Mouse (Mus musculus): Measurements from ENCODE around the gene Gm572. TPM values are rescaled to one million over a fixed set of nuclear protein-coding genes. Genes with fewer than 3 reads are reported as not detected.
A peak's percentile ranks its signal among the peaks of the same experiment; 100 is the strongest.

Gm572 gene
- total RNA-seq, 2 experiments from 2014 or later = not detected

GRCm38 (mm10) chr4:148676188-148676960 lies 33.3 kb downstream of the Gm572 start:
- TF ChIP-seq CTCF (IDR thresholded peaks at IDR 0.05) = no peak
- intact Hi-C loops (cut with DNase I) = no loop called here
- H3K4me3 ChIP-seq = no peak overlapping the region
- H3K27ac ChIP-seq = no peak overlapping the region
- DNase-seq (ENCODE audit: extremely low spot score in 1 of 2, low spot score in 2 of 2) = no peak

- no peak for DNase-seq (ENCODE audit: extremely low spot score in 1 of 2, low spot score in 2 of 2)
- TF ChIP-seq CTCF (IDR thresholded peaks at IDR 0.05) = no peak
- intact Hi-C loops (cut with DNase I) = no loop called here
- H3K27ac ChIP-seq = no peak overlapping the region
- no peak overlapping the region for H3K4me3 ChIP-seq
Observed at GRCm38 (mm10) chr4:148676961-148677637, 34.0 kb downstream of the Gm572 start.

- H3K4me3 ChIP-seq = no peak overlapping the region
- intact Hi-C loops (cut with DNase I) = no loop called here
- DNase-seq (ENCODE audit: extremely low spot score in 1 of 2, low spot score in 2 of 2) = no peak
- TF ChIP-seq CTCF (IDR thresholded peaks at IDR 0.05) = no peak
- no peak overlapping the region for H3K27ac ChIP-seq
Observed at GRCm38 (mm10) chr4:148678105-148678504, 35.0 kb downstream of the Gm572 start.

GRCm38 (mm10) chr4:148680505-148681067 lies 37.5 kb downstream of the Gm572 start:
- intact Hi-C loops (cut with DNase I) = loop anchor here (5.0 kb wide), 1 partner anchor 397 kb away; no protein-coding TSS in a partner anchor
- Histone ChIP-seq H3K4me3 (no peak overlapping the region), H3K27ac (no peak overlapping the region)
- no peak for DNase-seq (ENCODE audit: extremely low spot score in 1 of 2, low spot score in 2 of 2)
- no peak for TF ChIP-seq CTCF (IDR thresholded peaks at IDR 0.05)

- Histone ChIP-seq H3K27ac (no peak overlapping the region), H3K4me3 (no peak overlapping the region)
- intact Hi-C loops (cut with DNase I) = loop anchor here (5.0 kb wide), 1 partner anchor 396 kb away; no protein-coding TSS in a partner anchor
- DNase-seq (ENCODE audit: extremely low spot score in 1 of 2, low spot score in 2 of 2) = peak; percentile 52 to 55
- peak; percentile 77 for TF ChIP-seq CTCF (IDR thresholded peaks at IDR 0.05)
Observed at GRCm38 (mm10) chr4:148681429-148681828, 38.3 kb downstream of the Gm572 start.

GRCm38 (mm10) chr4:148682961-148683360 lies 39.8 kb downstream of the Gm572 start:
- Histone ChIP-seq H3K4me3 (no peak overlapping the region), H3K27ac (no peak overlapping the region)
- no peak for DNase-seq (ENCODE audit: extremely low spot score in 1 of 2, low spot score in 2 of 2)
- no peak for TF ChIP-seq CTCF (IDR thresholded peaks at IDR 0.05)
- intact Hi-C loops (cut with DNase I) = loop anchor here (5.0 kb wide), 1 partner anchor 394 kb away; no protein-coding TSS in a partner anchor

GRCm38 (mm10) chr4:148683539-148683938 lies 40.4 kb downstream of the Gm572 start:
- intact Hi-C loops (cut with DNase I) = loop anchor here (5.0 kb wide), 1 partner anchor 394 kb away; no protein-coding TSS in a partner anchor
- no peak for DNase-seq (ENCODE audit: extremely low spot score in 1 of 2, low spot score in 2 of 2)

GRCm38 (mm10) chr4:148686491-148686941 lies 43.4 kb downstream of the Gm572 start:
- H3K4me3 ChIP-seq = no peak overlapping the region
- no peak overlapping the region for H3K27ac ChIP-seq
- intact Hi-C loops (cut with DNase I) = no loop called here
- no peak for DNase-seq (ENCODE audit: extremely low spot score in 1 of 2, low spot score in 2 of 2)
- no peak for TF ChIP-seq CTCF (IDR thresholded peaks at IDR 0.05)

More at GRCm38 (mm10) chr4:148683539-148683938, 40.4 kb downstream of the Gm572 start:
- Histone ChIP-seq H3K4me3 (no peak overlapping the region), H3K27ac (no peak overlapping the region)
- no peak for TF ChIP-seq CTCF (IDR thresholded peaks at IDR 0.05)

- no peak for DNase-seq (ENCODE audit: extremely low spot score in 1 of 2, low spot score in 2 of 2)
- Histone ChIP-seq H3K4me3 (no peak overlapping the region), H3K27ac (no peak overlapping the region)
- intact Hi-C loops (cut with DNase I) = no loop called here
- TF ChIP-seq CTCF (IDR thresholded peaks at IDR 0.05) = no peak
Observed at GRCm38 (mm10) chr4:148688091-148688490, 45.0 kb downstream of the Gm572 start.

GRCm38 (mm10) chr4:148691185-148691584 lies 48.1 kb downstream of the Gm572 start:
- Histone ChIP-seq H3K4me3 (no peak overlapping the region), H3K27ac (no peak overlapping the region)
- intact Hi-C loops (cut with DNase I) = no loop called here
- no peak for TF ChIP-seq CTCF (IDR thresholded peaks at IDR 0.05)
- DNase-seq (ENCODE audit: extremely low spot score in 1 of 2, low spot score in 2 of 2) = no peak

- intact Hi-C loops (cut with DNase I) = no loop called here
- no peak overlapping the region for H3K27ac ChIP-seq
- TF ChIP-seq CTCF (IDR thresholded peaks at IDR 0.05) = no peak
- H3K4me3 ChIP-seq = no peak overlapping the region
- no peak for DNase-seq (ENCODE audit: extremely low spot score in 1 of 2, low spot score in 2 of 2)
Observed at GRCm38 (mm10) chr4:148693417-148693959, 50.4 kb downstream of the Gm572 start.

Measured in left cerebral cortex, adult 2 months (tissue).